12 mouse cellular contexts compared by ENCODE assay signal in the genomic region with DNA sequence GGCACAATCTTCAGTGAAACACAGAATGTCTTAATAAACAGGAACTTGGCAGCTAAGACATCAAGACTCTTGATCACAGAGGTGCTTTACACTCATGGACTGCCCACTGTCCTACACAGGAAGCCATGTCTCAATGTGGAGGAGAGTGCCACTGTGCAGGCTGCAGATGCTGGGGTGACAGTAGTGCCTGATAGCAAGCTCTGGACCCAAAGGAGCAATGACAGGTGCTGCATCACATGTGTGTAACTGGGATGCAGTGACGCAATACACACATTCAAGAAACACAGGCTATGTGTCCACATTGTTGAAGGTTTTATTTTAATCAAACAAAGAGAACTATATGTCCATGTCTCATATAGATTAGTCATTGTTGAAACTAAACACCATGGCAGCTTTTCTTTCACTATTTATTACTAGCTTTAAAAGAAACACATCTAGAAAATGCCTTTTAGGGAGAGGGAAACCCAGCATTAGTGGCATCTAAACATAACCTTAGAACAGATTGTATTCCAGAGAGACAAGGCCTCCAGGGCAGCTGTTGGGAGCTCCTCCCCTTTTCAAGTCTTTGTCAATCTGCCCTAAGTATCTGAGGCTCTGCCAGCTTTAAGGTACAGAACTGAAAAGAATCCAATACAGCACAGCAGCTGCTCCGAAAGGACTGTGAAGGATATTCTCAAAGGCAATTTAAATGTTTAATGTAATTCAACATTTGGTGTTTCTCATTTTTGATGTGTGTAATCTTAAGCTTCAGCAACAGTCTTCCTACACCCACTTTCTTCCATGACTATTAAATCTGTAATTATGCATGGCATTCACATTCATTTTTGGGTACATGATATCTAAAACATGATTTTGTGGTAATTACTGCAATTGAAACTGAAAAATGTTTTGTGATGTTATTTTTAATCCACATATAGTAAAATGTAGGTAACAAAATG.
DNase-seq lines count a peak whose midpoint lies in the region; ATAC-seq and TF ChIP-seq lines count a peak whose summit lies in the region.
"Had no signal": no experiment of that assay in that cellular context is flagged by ENCODE, and none has a peak within 500 bp of the region (broad histone marks: within the 10 kb centered on the region; RNA-seq: fewer than 3 reads in every experiment).

No protein-coding gene starts in this region.

- no peak overlapping the region for H3K4me3 ChIP-seq in limb, embryonic 13.5 days
- H3K4me3 ChIP-seq in limb, embryonic 10.5 days = no peak overlapping the region
- H3K4me3 ChIP-seq in embryonic facial prominence, embryonic 15.5 days (replicated peaks) = no peak overlapping the region
- no peak overlapping the region for H3K4me3 ChIP-seq in forebrain, postnatal 0 days (ENCODE audit: low read depth, low read length)
- no peak overlapping the region for H3K4me3 ChIP-seq in midbrain, embryonic 15.5 days
- H3K4me3 ChIP-seq: liver, embryonic 15.5 days; stomach, embryonic 15.5 days had no signal

- no peak overlapping the region for H3K4me2 ChIP-seq in limb, embryonic 13.5 days (replicated peaks)
- H3K4me2 ChIP-seq in embryonic facial prominence, embryonic 15.5 days (replicated peaks) = no peak overlapping the region
- H3K4me2 ChIP-seq in forebrain, postnatal 0 days (ENCODE audit: low read depth) = no peak overlapping the region
- no peak overlapping the region for H3K4me2 ChIP-seq in midbrain, embryonic 15.5 days
- H3K4me2 ChIP-seq: liver, embryonic 15.5 days; stomach, embryonic 15.5 days had no signal

- no peaks in the 10 kb centered on the region for H3K9me3 ChIP-seq in limb, embryonic 13.5 days
- no peaks in the 10 kb centered on the region for H3K9me3 ChIP-seq in limb, embryonic 10.5 days (replicated peaks)
- no peaks in the 10 kb centered on the region for H3K9me3 ChIP-seq in embryonic facial prominence, embryonic 15.5 days (replicated peaks)
- no peaks in the 10 kb centered on the region for H3K9me3 ChIP-seq in forebrain, postnatal 0 days (ENCODE audit: low read length)
- H3K9me3 ChIP-seq in midbrain, embryonic 15.5 days = no peaks in the 10 kb centered on the region
- H3K9me3 ChIP-seq: liver, embryonic 15.5 days; stomach, embryonic 15.5 days had no signal

- no peak overlapping the region for H3K9ac ChIP-seq in limb, embryonic 13.5 days
- H3K9ac ChIP-seq in embryonic facial prominence, embryonic 15.5 days = no peak overlapping the region
- H3K9ac ChIP-seq in forebrain, postnatal 0 days = no peak overlapping the region
- H3K9ac ChIP-seq in midbrain, embryonic 15.5 days = no peak overlapping the region
- H3K9ac ChIP-seq: liver, embryonic 15.5 days; stomach, embryonic 15.5 days had no signal

- H3K27me3 ChIP-seq in limb, embryonic 13.5 days = no peaks in the 10 kb centered on the region
- no peaks in the 10 kb centered on the region for H3K27me3 ChIP-seq in limb, embryonic 10.5 days (ENCODE audit: low read depth, poor library complexity, severe bottlenecking)
- no peaks in the 10 kb centered on the region for H3K27me3 ChIP-seq in embryonic facial prominence, embryonic 15.5 days
- H3K27me3 ChIP-seq in forebrain, postnatal 0 days (ENCODE audit: insufficient read depth, low read length) = no peaks in the 10 kb centered on the region
- H3K27me3 ChIP-seq in midbrain, embryonic 15.5 days (replicated peaks) = no peaks in the 10 kb centered on the region
- H3K27me3 ChIP-seq: liver, embryonic 15.5 days; stomach, embryonic 15.5 days had no signal

- H3K27ac ChIP-seq in limb, embryonic 13.5 days = no peak overlapping the region
- no peak overlapping the region for H3K27ac ChIP-seq in limb, embryonic 10.5 days
- no peak overlapping the region for H3K27ac ChIP-seq in embryonic facial prominence, embryonic 15.5 days (replicated peaks)
- H3K27ac ChIP-seq in forebrain, postnatal 0 days (ENCODE audit: low read depth, low read length) = no peak overlapping the region; the same call in 1 of the 2 replicates
- H3K27ac ChIP-seq in midbrain, embryonic 15.5 days = peak overlapping the region; percentile 49; the same call in 1 of the 2 replicates
- H3K27ac ChIP-seq: liver, embryonic 15.5 days; stomach, embryonic 15.5 days had no signal

- TF ChIP-seq CTCF in forebrain, postnatal 0 days (IDR thresholded peaks at IDR 0.05; ENCODE audit: low read depth) = no peak

- 83% methylated on average over 2 of the region's 2 CpGs for WGBS in limb, embryonic 13.5 days
- WGBS in limb, embryonic 10.5 days = 97% methylated on average over 2 of the region's 2 CpGs
- 66% methylated on average over 2 of the region's 2 CpGs for WGBS in embryonic facial prominence, embryonic 15.5 days
- 43% methylated on average over 2 of the region's 2 CpGs for whole genome bisulfite sequencing in forebrain, postnatal 0 days
- 34% methylated on average over 2 of the region's 2 CpGs for WGBS in midbrain, embryonic 15.5 days

- H3K36me3 ChIP-seq in limb, embryonic 13.5 days = no peaks in the 10 kb centered on the region
- H3K36me3 ChIP-seq in limb, embryonic 10.5 days = no peaks in the 10 kb centered on the region
- no peaks in the 10 kb centered on the region for H3K36me3 ChIP-seq in embryonic facial prominence, embryonic 15.5 days
- H3K36me3 ChIP-seq in forebrain, postnatal 0 days (ENCODE audit: insufficient read depth) = no peaks in the 10 kb centered on the region
- no peaks in the 10 kb centered on the region for H3K36me3 ChIP-seq in midbrain, embryonic 15.5 days (replicated peaks)
- H3K36me3 ChIP-seq: liver, embryonic 15.5 days; stomach, embryonic 15.5 days had no signal

- no peak for DNase-seq in limb, embryonic 10.5 days (ENCODE audit: low spot score)
- DNase-seq in forebrain, postnatal 0 days = peak; percentile 21
- no peak for DNase-seq in Muller cell, postnatal 12 days (ENCODE audit: inconsistent ontology term)
- no peak for DNase-seq in frontal cortex, postnatal 10 days (ENCODE audit: low spot score in 2 of 2)
- DNase-seq in ovary, adult 18-20 months (ENCODE audit: low spot score) = no peak
- DNase-seq: cerebellum, postnatal 10 days; gastrocnemius, postnatal 10 days had no signal

- peak; percentile 79 for ATAC-seq in limb, embryonic 13.5 days (ENCODE audit: low FRiP score, low read depth)
- ATAC-seq in embryonic facial prominence, embryonic 15.5 days (ENCODE audit: insufficient number of reproducible peaks, low FRiP score, low TSS enrichment, low read depth) = peak; percentile 60; the same call in 1 of the 2 replicates
- peak; percentile 54 for ATAC-seq in forebrain, postnatal 0 days
- peak; percentile 82 for ATAC-seq in midbrain, embryonic 15.5 days (replicated peaks)

- H3K4me1 ChIP-seq in limb, embryonic 13.5 days = 0 out of 2 replicates have a peak, but pooled peaks cover 2% of the 10 kb centered on the region
- no peaks in the 10 kb centered on the region for H3K4me1 ChIP-seq in limb, embryonic 10.5 days
- no peaks in the 10 kb centered on the region for H3K4me1 ChIP-seq in embryonic facial prominence, embryonic 15.5 days
- H3K4me1 ChIP-seq in forebrain, postnatal 0 days (ENCODE audit: insufficient read depth) = 0 out of 2 replicates have a peak, but pooled peaks cover 3% of the 10 kb centered on the region
- H3K4me1 ChIP-seq in midbrain, embryonic 15.5 days = peaks cover 10% of the 10 kb centered on the region
- H3K4me1 ChIP-seq: liver, embryonic 15.5 days; stomach, embryonic 15.5 days had no signal
